Mouse (Mus musculus) intestine, postnatal 0 days (tissue): ENCODE data around the gene C9. TPM values are rescaled to one million over a fixed set of nuclear protein-coding genes. Genes with fewer than 3 reads are reported as not detected.

Source experiments
- ATAC-seq: fragments of 200-750 bp; cut with Nextera tagmentation; 2 replicates; pipeline ENCODE4 v1.8.0; 2017; ENCODE audit warnings: mild to moderate bottlenecking, moderate TSS enrichment, moderate library complexity
- H3K27ac ChIP-seq: fragments of 300-500 bp; sonication (generic); 2 replicates; pipeline ENCODE4 v1.5.1; 2014; ENCODE audit warnings: mild to moderate bottlenecking, low read depth, low read length, moderate library complexity
- H3K27me3 ChIP-seq: fragments of 300-500 bp; sonication (generic); replicated peaks from 2 replicates; pipeline ENCODE4 v1.6.1; 2014; ENCODE audit warnings: low read length, mixed read lengths; ENCODE audit not compliant: control insufficient read depth, insufficient read depth
- H3K36me3 ChIP-seq: fragments of 300-500 bp; sonication (generic); 2 replicates; pipeline ENCODE4 v1.6.1; 2014; ENCODE audit warnings: mild to moderate bottlenecking, moderate library complexity; ENCODE audit not compliant: control insufficient read depth, insufficient read depth
- H3K4me1 ChIP-seq: fragments of 300-500 bp; sonication (generic); replicated peaks from 2 replicates; pipeline ENCODE4 v1.6.1; 2014; ENCODE audit warnings: antibody characterized with exemption, low read length, mixed read lengths; ENCODE audit not compliant: control insufficient read depth, insufficient read depth
- H3K4me2 ChIP-seq: fragments of 300-500 bp; sonication (generic); replicated peaks from 2 replicates; pipeline ENCODE4 v1.6.1; 2014; ENCODE audit warnings: low read depth, mild to moderate bottlenecking, moderate library complexity
- H3K4me3 ChIP-seq: fragments of 300-500 bp; sonication (generic); 2 replicates; pipeline ENCODE4 v1.5.1; 2014; ENCODE audit warnings: low read depth, low read length
- H3K9ac ChIP-seq: fragments of 300-500 bp; sonication (generic); 2 replicates; pipeline ENCODE4 v1.6.1; 2014; ENCODE audit warnings: mild to moderate bottlenecking, low read depth, low read length
- H3K9me3 ChIP-seq: fragments of 300-500 bp; sonication (generic); 2 replicates; pipeline ENCODE4 v1.6.1; 2016; ENCODE audit warnings: mixed run types; ENCODE audit not compliant: control insufficient read depth
- CTCF ChIP-seq: sonication (generic); IDR thresholded peaks from 2 replicates; pipeline ENCODE4 v1.5.1; 2016; ENCODE audit warnings: low read depth, mild to moderate bottlenecking, control low read depth, antibody characterized with exemption, moderate library complexity
- WGBS: fragments of 180-500 bp; shearing (Covaris S2); extraction: QIAGEN DNeasy Blood & Tissue Kit; methylation state at CpG from one replicate; pipeline ENCODE4 v1.1.7; 2014; 5-methylcytosine and 5-hydroxymethylcytosine counted together
- polyA plus RNA-seq: library from polyadenylated mRNA; unstranded; fragments of >200 nt; fragmentation: Nextera tagmentation; extraction: Ambion mirVana; gene quantifications from 2 replicates; pipeline ENCODE4 v1.2.1, GENCODE M21; 2015

Gene C9
- polyA plus RNA-seq, 1 experiment from 2014 or later = 0.57 TPM

GRCm38 (mm10) chr15:6524801-6525200 lies 79.7 kb downstream of the C9 start:
- Histone ChIP-seq H3K4me1 (no peaks in the 10 kb centered on the region), H3K9me3 (no peaks in the 10 kb centered on the region), H3K27ac (no peak overlapping the region), H3K27me3 (no peaks in the 10 kb centered on the region), H3K9ac (no peak overlapping the region), H3K4me3 (no peak overlapping the region), H3K36me3 (no peaks in the 10 kb centered on the region), H3K4me2 (no peak overlapping the region)
- 85% methylated on average over 2 of the region's 2 CpGs for WGBS
- no peak for TF ChIP-seq CTCF
- ATAC-seq = no peak

- WGBS = 82% methylated on average over 3 of the region's 3 CpGs
- no peaks in the 10 kb centered on the region for H3K36me3 ChIP-seq
- no peaks in the 10 kb centered on the region for H3K27me3 ChIP-seq
- no peak overlapping the region for H3K4me2 ChIP-seq
- H3K9me3 ChIP-seq = no peaks in the 10 kb centered on the region
- H3K4me1 ChIP-seq = no peaks in the 10 kb centered on the region
- no peak for ATAC-seq
- H3K27ac ChIP-seq = no peak overlapping the region
- no peak for TF ChIP-seq CTCF
- H3K9ac ChIP-seq = no peak overlapping the region
- no peak overlapping the region for H3K4me3 ChIP-seq
Observed at GRCm38 (mm10) chr15:6525386-6525785, 80.3 kb downstream of the C9 start.

- Histone ChIP-seq H3K9ac (no peak overlapping the region), H3K9me3 (no peaks in the 10 kb centered on the region), H3K36me3 (no peaks in the 10 kb centered on the region), H3K4me3 (no peak overlapping the region), H3K27me3 (no peaks in the 10 kb centered on the region), H3K27ac (no peak overlapping the region), H3K4me1 (no peaks in the 10 kb centered on the region), H3K4me2 (no peak overlapping the region)
- TF ChIP-seq CTCF = no peak
- 58% methylated on average over 3 of the region's 3 CpGs for WGBS
- ATAC-seq = no peak
Observed at GRCm38 (mm10) chr15:6533858-6534343, 88.8 kb downstream of the C9 start.

- H3K4me2 ChIP-seq = no peak overlapping the region
- no peaks in the 10 kb centered on the region for H3K4me1 ChIP-seq
- H3K9me3 ChIP-seq = no peaks in the 10 kb centered on the region
- no peak overlapping the region for H3K9ac ChIP-seq
- H3K27ac ChIP-seq = no peak overlapping the region
- no peaks in the 10 kb centered on the region for H3K27me3 ChIP-seq
- H3K4me3 ChIP-seq = no peak overlapping the region
- WGBS = 72% methylated on average over 8 of the region's 8 CpGs
- TF ChIP-seq CTCF = no peak
- no peaks in the 10 kb centered on the region for H3K36me3 ChIP-seq
- no peak for ATAC-seq
Observed at GRCm38 (mm10) chr15:6534592-6534991, 89.5 kb downstream of the C9 start.

- no peak for TF ChIP-seq CTCF
- Histone ChIP-seq H3K4me3 (no peak overlapping the region), H3K4me2 (no peak overlapping the region), H3K36me3 (no peaks in the 10 kb centered on the region), H3K27ac (no peak overlapping the region), H3K9ac (no peak overlapping the region), H3K4me1 (no peaks in the 10 kb centered on the region), H3K27me3 (no peaks in the 10 kb centered on the region), H3K9me3 (no peaks in the 10 kb centered on the region)
- no peak for ATAC-seq
- 34% methylated on average over 7 of the region's 7 CpGs for WGBS
Observed at GRCm38 (mm10) chr15:6539639-6540338, 94.7 kb downstream of the C9 start.

Other genes with a start within 250 kb of the C9 start
- 243 and 271 TPM in 2 replicates for gene Dab2, start 145.5 kb upstream of the C9 start, polyA plus RNA-seq
- gene Fyb, start 77.5 kb downstream of the C9 start, polyA plus RNA-seq = 4.7 and 5.4 TPM in 2 replicates